Mouse (Mus musculus) intestine, embryonic 16.5 days (tissue): ENCODE results near the gene Vwce. TPM values are rescaled to one million over a fixed set of nuclear protein-coding genes. Genes with fewer than 3 reads are reported as not detected.

Experiments used
- ATAC-seq: fragments of 200-750 bp; cut with Nextera tagmentation; 2 replicates; pipeline ENCODE4 v1.8.0; 2017; ENCODE audit warnings: moderate TSS enrichment, moderate library complexity
- H3K27ac ChIP-seq: fragments of 300-500 bp; sonication (generic); 2 replicates; pipeline ENCODE4 v1.5.1; 2014; ENCODE audit warnings: mild to moderate bottlenecking, low read length
- H3K27me3 ChIP-seq: fragments of 300-500 bp; sonication (generic); replicated peaks from 2 replicates; pipeline ENCODE4 v1.6.1; 2014; ENCODE audit warnings: low read length, control low read depth, mixed read lengths; ENCODE audit not compliant: control insufficient read depth, insufficient read depth
- H3K36me3 ChIP-seq: fragments of 300-500 bp; sonication (generic); 2 replicates; pipeline ENCODE4 v1.6.1; 2014; ENCODE audit warnings: low read length, control low read depth; ENCODE audit not compliant: control insufficient read depth, insufficient read depth
- H3K4me1 ChIP-seq: fragments of 300-500 bp; sonication (generic); 2 replicates; pipeline ENCODE4 v1.6.1; 2014; ENCODE audit warnings: low read length, control low read depth, mixed read lengths; ENCODE audit not compliant: control insufficient read depth, insufficient read depth
- H3K4me2 ChIP-seq: fragments of 300-500 bp; sonication (generic); 2 replicates; pipeline ENCODE4 v1.6.1; 2014; ENCODE audit warnings: low read depth, low read length, control low read depth
- H3K4me3 ChIP-seq: fragments of 300-500 bp; sonication (generic); 2 replicates; pipeline ENCODE4 v1.5.1; 2014; ENCODE audit warnings: mild to moderate bottlenecking, low read length
- H3K9ac ChIP-seq: fragments of 300-500 bp; sonication (generic); 2 replicates; pipeline ENCODE4 v1.6.1; 2014; ENCODE audit warnings: low read depth, low read length
- H3K9me3 ChIP-seq: fragments of 300-500 bp; sonication (generic); 2 replicates; pipeline ENCODE4 v1.6.1; 2016; ENCODE audit warnings: low read length, control low read depth; ENCODE audit not compliant: control insufficient read depth
- WGBS: fragments of 180-500 bp; shearing (Covaris S2); extraction: QIAGEN DNeasy Blood & Tissue Kit; methylation state at CpG from one replicate; pipeline ENCODE4 v1.1.7; 2014; 5-methylcytosine and 5-hydroxymethylcytosine counted together
- polyA plus RNA-seq: library from polyadenylated mRNA; unstranded; fragments of >200 nt; fragmentation: Nextera tagmentation; extraction: Ambion mirVana; gene quantifications from 2 replicates; pipeline ENCODE4 v1.2.1, GENCODE M21; 2015

Vwce gene
- polyA plus RNA-seq, 1 experiment from 2014 or later = 4.8 TPM

- no peak overlapping the region for H3K4me3 ChIP-seq
- WGBS = 46% methylated on average over 4 of the region's 4 CpGs
- H3K4me1 ChIP-seq = peaks cover 3% of the 10 kb centered on the region
- H3K9me3 ChIP-seq = no peaks in the 10 kb centered on the region
- H3K27me3 ChIP-seq = no peaks in the 10 kb centered on the region
- H3K9ac ChIP-seq = no peak overlapping the region
- peak; percentile 37 for ATAC-seq
- peaks cover 7% of the 10 kb centered on the region for H3K36me3 ChIP-seq
- no peak overlapping the region for H3K4me2 ChIP-seq
- H3K27ac ChIP-seq = no peak overlapping the region
These were observed 80.9 kb downstream of the Vwce start for GRCm38 (mm10) chr19:10714682-10715475.

DNA sequence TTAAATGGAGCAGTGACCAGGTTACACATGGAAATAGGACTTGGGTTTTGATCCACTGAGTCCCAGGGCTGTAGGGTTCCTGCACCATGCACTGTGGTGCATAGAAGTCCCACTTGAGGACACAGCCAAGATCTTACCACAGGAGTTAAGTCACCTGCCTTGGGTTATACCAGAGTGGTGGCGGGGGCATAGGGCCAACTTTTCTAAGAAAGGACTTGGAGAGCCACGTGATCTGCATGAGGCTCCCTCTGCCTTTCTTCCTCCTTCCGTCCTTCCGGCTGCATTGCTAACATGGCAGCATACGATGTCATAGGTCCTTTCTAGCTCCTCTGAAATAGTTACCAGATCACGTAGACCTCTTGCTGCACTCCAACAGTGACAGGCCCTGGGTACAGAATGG is 81.5 kb downstream of the Vwce start:
- Histone ChIP-seq H3K4me1 (peaks cover 9% of the 10 kb centered on the region), H3K27me3 (no peaks in the 10 kb centered on the region), H3K4me2 (no peak overlapping the region), H3K9me3 (no peaks in the 10 kb centered on the region), H3K36me3 (peaks cover 7% of the 10 kb centered on the region), H3K27ac (no peak overlapping the region), H3K9ac (no peak overlapping the region), H3K4me3 (no peak overlapping the region)
- no peak for ATAC-seq
- WGBS = 89% methylated on average over 6 of the region's 6 CpGs

Other genes starting within 250 kb of the Vwce start
- 0.94 and 1.3 TPM in 2 replicates for gene Syt7, start 245.1 kb upstream of the Vwce start, polyA plus RNA-seq
- 0.18 and 0.55 TPM in 2 replicates for gene Lrrc10b, start 176.7 kb upstream of the Vwce start, polyA plus RNA-seq
- gene Ppp1r32, start 151.3 kb upstream of the Vwce start, polyA plus RNA-seq = 2.0 and 3.4 TPM in 2 replicates
- gene Cpsf7, start 108.9 kb upstream of the Vwce start, polyA plus RNA-seq = 29.7 and 30.9 TPM in 2 replicates
- 57.4 and 60.9 TPM in 2 replicates for gene Sdhaf2, start 108.1 kb upstream of the Vwce start, polyA plus RNA-seq
- 25.9 and 28.4 TPM in 2 replicates for gene Tmem216, start 78.0 kb upstream of the Vwce start, polyA plus RNA-seq
- gene Cyb561a3, start 57.0 kb upstream of the Vwce start, polyA plus RNA-seq = 22.5 and 23.0 TPM in 2 replicates
- 23.9 and 27.5 TPM in 2 replicates for gene Tmem138, start 56.9 kb upstream of the Vwce start, polyA plus RNA-seq
- 268 and 271 TPM in 2 replicates for gene Ddb1, start 28.9 kb upstream of the Vwce start, polyA plus RNA-seq
- gene Tkfc, start 28.6 kb upstream of the Vwce start, polyA plus RNA-seq = 70.8 and 81.3 TPM in 2 replicates
- gene Pga5, start 43.9 kb downstream of the Vwce start, polyA plus RNA-seq = 0.71 and 0.78 TPM in 2 replicates
- gene Vps37c, start 54.5 kb downstream of the Vwce start, polyA plus RNA-seq = 36.2 and 37.6 TPM in 2 replicates
- 0.17 TPM in 1 of 2 replicates, not detected in the other for gene Cd5, start 104.8 kb downstream of the Vwce start, polyA plus RNA-seq
- 0.23 and 0.38 TPM in 2 replicates for gene Cd6, start 195.8 kb downstream of the Vwce start, polyA plus RNA-seq
- 0.48 and 0.56 TPM in 2 replicates for gene Slc15a3, start 205.5 kb downstream of the Vwce start, polyA plus RNA-seq
- gene Tmem132a, start 235.7 kb downstream of the Vwce start, polyA plus RNA-seq = 29.9 and 32.3 TPM in 2 replicates
- gene Tmem109, start 247.8 kb downstream of the Vwce start, polyA plus RNA-seq = 72.8 and 78.7 TPM in 2 replicates